Mouse (Mus musculus) testis, postnatal 14 days (tissue): ENCODE results near the gene Eef1akmt4.
"Not testable (repeated sequence)": the region's sequence is repeated elsewhere in the genome, so short reads cannot be mapped to it uniquely, and the experiment has no call there.

Source experiments
- DNase-seq: peaks from one replicate; pipeline ENCODE4 v3.0.0; 2021; ENCODE audit warnings: low spot score

Eef1akmt4 gene

GRCm38 (mm10) chr16:20628871-20629391, 17.5 kb downstream of the Eef1akmt4 start:
- DNase-seq = no peak

DNA sequence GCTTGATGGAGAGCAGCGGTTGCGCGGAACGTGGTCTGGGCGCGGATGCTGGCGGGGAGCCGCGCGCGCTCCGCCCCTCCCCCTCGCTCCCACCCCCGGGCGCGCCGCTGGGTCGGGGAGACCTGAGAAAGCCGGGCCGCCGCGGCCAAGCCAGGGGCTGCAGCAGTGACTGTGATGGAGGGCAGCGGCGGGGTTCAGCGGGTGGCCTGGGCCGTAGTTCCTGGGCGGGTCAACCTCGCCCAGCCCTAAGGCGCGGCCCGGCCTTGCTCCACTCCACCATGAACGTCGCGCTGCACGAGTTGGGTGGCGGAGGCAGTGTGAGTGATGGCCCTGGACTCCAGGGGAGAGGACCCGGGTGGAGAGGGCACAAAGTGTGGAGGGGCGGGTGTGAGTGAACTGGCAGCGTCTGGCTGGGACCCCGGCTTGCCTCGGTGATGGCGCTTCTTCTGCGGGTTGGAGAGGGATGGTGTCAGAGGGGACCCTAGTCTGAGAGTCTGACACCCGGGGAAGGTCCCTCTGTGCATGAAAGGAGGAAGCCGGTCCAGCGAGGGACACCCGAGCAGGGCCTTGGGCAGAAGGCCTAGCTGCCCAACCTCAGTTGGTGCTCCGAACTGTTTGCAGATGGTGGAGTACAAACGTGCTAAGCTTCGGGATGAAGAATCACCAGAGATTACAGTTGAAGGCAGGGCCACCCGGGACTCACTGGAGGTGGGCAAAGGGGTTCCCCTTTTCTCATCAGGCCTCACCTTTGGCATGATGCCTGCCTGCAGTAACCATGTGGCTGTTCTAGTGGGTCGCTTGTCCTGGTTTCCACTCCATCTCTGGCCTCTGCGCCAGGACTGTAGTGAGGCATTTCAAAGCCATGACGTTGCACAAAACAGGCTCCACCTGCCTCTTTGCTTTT, 18.6 kb downstream of the Eef1akmt4 start, which contains the start of gene Ece2:
TSS of gene Ece2 (plus strand) at position 98 of the 904 bp plus-strand sequence.
- DNase-seq = peak; percentile 17

DNA sequence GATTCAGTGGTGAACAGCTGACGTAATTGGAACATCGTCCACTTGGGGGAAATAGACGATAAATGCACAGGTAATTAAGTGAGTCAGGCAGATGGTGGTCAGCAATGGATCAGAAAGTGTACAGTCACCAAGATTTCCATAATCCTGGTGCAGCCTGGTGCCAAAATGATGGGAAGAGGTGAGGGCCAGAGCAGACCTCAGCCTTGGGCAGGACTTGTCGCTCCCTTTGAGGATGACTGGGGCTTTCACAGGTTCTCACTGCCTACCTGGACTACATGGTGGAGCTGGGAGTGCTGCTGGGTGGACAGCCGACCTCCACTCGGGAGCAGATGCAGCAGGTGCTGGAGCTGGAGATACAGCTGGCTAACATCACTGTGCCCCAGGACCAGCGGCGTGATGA, 26.0 kb downstream of the Eef1akmt4 start:
- DNase-seq = no peak

GRCm38 (mm10) chr16:20638367-20638766, 27.0 kb downstream of the Eef1akmt4 start:
- DNase-seq = no peak

GRCm38 (mm10) chr16:20642161-20642560, 30.8 kb downstream of the Eef1akmt4 start:
- no peak for DNase-seq

GRCm38 (mm10) chr16:20643911-20644310, 32.5 kb downstream of the Eef1akmt4 start:
- DNase-seq = no peak

DNA sequence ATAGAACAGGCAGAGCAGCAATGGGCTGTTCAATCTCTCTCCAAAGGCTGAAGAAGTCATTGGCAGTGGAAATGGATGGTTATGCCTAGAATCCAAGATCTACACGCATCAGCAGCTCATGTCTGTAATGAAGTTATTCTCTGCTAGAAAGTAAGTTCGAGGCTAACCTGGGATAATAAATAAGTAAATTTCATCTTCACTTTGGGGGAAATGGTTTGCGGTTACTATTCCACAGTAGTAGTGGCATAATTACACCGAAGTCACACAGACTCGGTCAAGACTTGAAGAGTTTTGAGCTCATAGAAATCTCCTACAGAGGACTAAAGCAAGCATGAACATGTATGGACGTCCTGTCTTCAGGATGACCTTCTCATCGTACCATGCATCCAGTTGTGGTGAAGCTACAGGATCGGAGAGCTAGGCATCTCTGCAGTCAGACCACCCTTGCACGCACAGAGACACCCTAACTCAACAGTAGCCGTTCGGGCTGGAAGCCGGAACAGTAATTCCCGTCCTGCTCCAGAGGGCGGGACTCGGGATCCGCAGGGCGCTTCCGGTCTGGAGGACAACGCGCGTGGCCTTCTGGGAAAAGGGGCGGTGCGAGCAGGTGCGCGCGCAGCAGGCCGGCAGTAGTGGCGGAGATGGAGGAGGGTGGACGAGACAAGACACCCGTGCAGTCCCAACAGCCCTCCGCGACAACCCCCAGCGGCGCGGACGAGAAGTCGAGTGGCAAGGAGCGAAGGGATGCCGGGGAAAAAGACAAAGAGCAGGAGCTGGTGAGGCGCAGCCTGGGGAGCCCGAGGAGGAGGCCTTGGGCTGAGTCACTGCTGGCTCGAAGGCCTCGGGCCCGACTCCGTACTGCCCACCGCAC, 39.9 kb downstream of the Eef1akmt4 start, which contains the start of gene Psmd2:
TSS of gene Psmd2 (plus strand) at position 577 of the 871 bp plus-strand sequence.
- DNase-seq = peak; percentile 97

DNA sequence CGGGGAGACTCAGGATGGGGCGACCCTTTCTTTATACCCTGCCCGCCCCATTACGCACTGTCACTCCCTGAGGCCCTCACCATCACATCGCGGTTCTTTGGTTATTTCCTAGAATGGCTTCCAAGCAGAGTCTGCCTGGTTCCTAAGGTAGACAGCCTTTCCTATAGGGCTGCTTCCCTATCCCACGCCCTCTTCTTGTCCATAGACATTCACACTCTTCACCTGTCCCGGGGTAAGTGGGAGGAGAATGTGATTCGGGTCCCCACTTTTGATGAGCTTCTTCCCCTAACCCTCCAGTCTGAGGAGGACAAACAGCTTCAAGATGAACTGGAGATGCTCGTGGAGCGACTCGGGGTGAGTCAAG, 40.5 kb downstream of the Eef1akmt4 start:
- no peak for DNase-seq

GRCm38 (mm10) chr16:20653315-20653714, 41.9 kb downstream of the Eef1akmt4 start:
- no peak for DNase-seq

DNA sequence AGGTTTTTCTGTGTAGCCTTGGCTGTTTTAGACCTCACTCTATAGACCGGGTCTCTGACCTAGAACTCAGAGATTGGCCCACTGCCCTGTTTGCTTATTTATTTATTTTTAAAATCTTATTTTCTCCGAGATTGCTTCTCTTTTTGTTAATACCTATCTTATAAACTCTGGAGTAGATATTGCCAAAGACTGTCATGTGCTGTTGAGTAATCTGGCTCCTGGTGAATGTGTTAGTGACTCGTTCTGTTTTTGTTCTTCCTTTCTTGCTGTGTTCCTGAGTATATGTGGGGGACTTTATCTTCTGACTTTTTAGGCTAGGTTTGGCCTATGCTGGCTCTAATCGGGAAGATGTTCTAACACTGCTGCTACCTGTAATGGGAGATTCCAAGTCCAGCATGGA, 46.3 kb downstream of the Eef1akmt4 start:
- DNase-seq = no peak

DNA sequence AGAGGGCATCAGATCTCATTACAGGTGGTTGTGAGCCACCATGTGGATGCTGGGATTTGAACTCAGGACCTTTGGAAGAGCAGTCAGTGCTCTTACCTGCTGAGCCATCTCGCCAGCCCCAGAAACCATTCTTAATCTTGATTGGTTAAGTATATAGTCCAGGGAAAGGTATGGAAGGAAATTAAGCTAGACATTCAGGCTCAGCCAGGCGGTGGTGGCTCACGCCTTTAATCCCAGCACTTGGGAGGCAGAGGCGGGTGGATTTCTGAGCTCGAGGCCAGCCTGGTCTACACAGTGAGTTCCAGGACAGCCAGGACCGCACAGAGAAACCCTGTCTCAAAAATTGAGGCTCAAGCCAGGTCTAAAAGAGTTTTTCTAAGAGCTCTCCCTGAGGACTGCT, 56.6 kb downstream of the Eef1akmt4 start, which contains the start of gene Eif4g1:
TSS of gene Eif4g1 (plus strand) at position 301 of the 400 bp plus-strand sequence.
- DNase-seq = not testable (repeated sequence)
